Mouse (Mus musculus) brain, embryonic 14.5 days (tissue): Measurements from ENCODE around the gene Zmynd8.

Experiments
- CTCF ChIP-seq: fragments of 200-500 bp; IDR thresholded peaks from 2 replicates; pipeline ENCODE4 v1.5.1; 2012; ENCODE audit warnings: inconsistent platforms, mild to moderate bottlenecking, moderate library complexity, borderline replicate concordance; ENCODE audit not compliant: insufficient read depth, insufficient read length; ENCODE audit errors: extremely low read depth
- POLR2A ChIP-seq: fragments of 200-500 bp; IDR thresholded peaks from 2 replicates; pipeline ENCODE4 v1.6.1; 2012; ENCODE audit warnings: mild to moderate bottlenecking, inconsistent platforms, borderline replicate concordance; ENCODE audit not compliant: poor library complexity, insufficient read depth, insufficient read length, severe bottlenecking; ENCODE audit errors: extremely low read depth

DNA sequence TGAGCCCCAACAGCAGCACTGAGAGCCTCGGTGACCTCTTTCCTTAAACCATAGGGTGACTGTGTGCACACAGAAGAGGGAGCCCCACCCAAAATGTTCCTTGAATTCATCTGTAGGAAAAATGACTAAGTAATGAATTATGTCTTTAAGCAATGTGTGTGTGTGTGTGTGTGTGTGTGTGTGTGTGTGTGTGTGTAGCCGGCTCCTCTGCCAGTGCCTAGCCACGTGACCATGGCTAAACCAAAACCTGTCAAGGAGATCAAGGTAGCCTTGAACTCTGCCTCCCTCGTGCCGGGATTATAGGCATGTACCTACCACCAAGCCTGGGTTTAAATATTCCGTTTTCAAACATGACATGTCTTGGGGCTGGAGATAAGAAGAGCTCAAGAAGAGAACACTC lies 57.0 kb downstream of the Zmynd8 start:
- TF ChIP-seq CTCF (no peak), POLR2A (no peak)
